ENCODE assay signal across 10 mouse cellular contexts in the genomic region with DNA sequence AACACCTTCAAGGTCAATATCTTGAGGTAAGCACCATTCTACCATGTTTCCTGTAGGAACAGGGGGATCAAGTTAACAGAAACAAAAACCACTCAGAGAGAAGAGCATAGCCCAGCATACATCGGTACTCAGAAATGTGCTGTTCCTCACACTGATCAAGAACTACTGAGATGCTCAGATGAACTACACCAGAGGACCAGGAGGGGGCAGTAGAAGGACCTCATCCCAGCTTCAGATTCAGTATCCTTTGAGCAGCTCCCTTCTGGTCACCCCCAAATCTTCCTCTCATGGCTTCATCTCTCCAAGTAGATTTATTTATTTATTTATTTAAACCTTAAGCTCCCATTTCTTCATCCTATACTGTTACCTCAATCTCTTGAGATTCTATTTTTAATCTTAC. TPM values are rescaled to one million over a fixed set of nuclear protein-coding genes. Genes with fewer than 3 reads are reported as not detected.
DNase-seq lines count a peak whose midpoint lies in the region; ATAC-seq lines count a peak whose summit lies in the region.
"Had no signal": no experiment of that assay in that cellular context is flagged by ENCODE, and none has a peak within 500 bp of the region (broad histone marks: within the 10 kb centered on the region; RNA-seq: fewer than 3 reads in every experiment).

No protein-coding gene starts in this region.

- H3K4me1 ChIP-seq in hindbrain, embryonic 14.5 days (replicated peaks; ENCODE audit: control insufficient read depth, insufficient read depth, low read length) = peaks cover 7% of the 10 kb centered on the region; the same call in 1 of the 2 replicates
- H3K4me1 ChIP-seq in hindbrain, embryonic 16.5 days (ENCODE audit: control insufficient read depth, insufficient read depth, low read depth, low read length) = peaks cover 5% of the 10 kb centered on the region
- H3K4me1 ChIP-seq: embryonic facial prominence, embryonic 13.5 days; limb, embryonic 12.5 days had no signal

- 62% methylated on average over 1 of the region's 1 CpGs for WGBS in hindbrain, embryonic 14.5 days
- WGBS in hindbrain, embryonic 16.5 days = 74% methylated on average over 1 of the region's 1 CpGs

- no peaks in the 10 kb centered on the region for H3K27me3 ChIP-seq in hindbrain, embryonic 14.5 days (ENCODE audit: control insufficient read depth, insufficient read depth, low read length)
- H3K27me3 ChIP-seq in hindbrain, embryonic 16.5 days (replicated peaks; ENCODE audit: control insufficient read depth, insufficient read depth, low read length) = no peaks in the 10 kb centered on the region
- H3K27me3 ChIP-seq: embryonic facial prominence, embryonic 13.5 days; limb, embryonic 12.5 days had no signal

- 0 out of 2 replicates have a peak, but pooled peaks have one; percentile 55 for ATAC-seq in hindbrain, embryonic 14.5 days (ENCODE audit: low FRiP score)
- ATAC-seq in hindbrain, embryonic 16.5 days = no peak
- peak; percentile 86; the same call in 1 of the 2 replicates for ATAC-seq in neutrophil, adult 5-6 weeks (ENCODE audit: extremely low read depth, insufficient number of reproducible peaks, low FRiP score, poor library complexity, severe bottlenecking)

- no peak overlapping the region for H3K27ac ChIP-seq in hindbrain, embryonic 14.5 days
- no peak overlapping the region for H3K27ac ChIP-seq in hindbrain, embryonic 16.5 days (ENCODE audit: low read depth, low read length)
- H3K27ac ChIP-seq: embryonic facial prominence, embryonic 13.5 days; limb, embryonic 12.5 days had no signal

- H3K36me3 ChIP-seq in hindbrain, embryonic 14.5 days (replicated peaks; ENCODE audit: control insufficient read depth, insufficient read depth) = peaks cover 16% of the 10 kb centered on the region
- no peaks in the 10 kb centered on the region; the same call in 1 of the 2 replicates for H3K36me3 ChIP-seq in hindbrain, embryonic 16.5 days (ENCODE audit: control insufficient read depth, insufficient read depth, low read length)

- H3K9ac ChIP-seq in hindbrain, embryonic 14.5 days = no peak overlapping the region
- no peak overlapping the region for H3K9ac ChIP-seq in hindbrain, embryonic 16.5 days (ENCODE audit: low read depth, low read length)
- H3K9ac ChIP-seq: embryonic facial prominence, embryonic 13.5 days; limb, embryonic 12.5 days had no signal

- H3K9me3 ChIP-seq in hindbrain, embryonic 14.5 days (ENCODE audit: control insufficient read depth, low read length) = no peaks in the 10 kb centered on the region
- H3K9me3 ChIP-seq in hindbrain, embryonic 16.5 days (ENCODE audit: control insufficient read depth, low read length) = no peaks in the 10 kb centered on the region
- H3K9me3 ChIP-seq: embryonic facial prominence, embryonic 13.5 days; limb, embryonic 12.5 days had no signal

- no peak overlapping the region for H3K4me2 ChIP-seq in hindbrain, embryonic 14.5 days (replicated peaks)
- H3K4me2 ChIP-seq in hindbrain, embryonic 16.5 days (ENCODE audit: low read length) = no peak overlapping the region
- H3K4me2 ChIP-seq: embryonic facial prominence, embryonic 13.5 days; limb, embryonic 12.5 days had no signal

- H3K4me3 ChIP-seq in hindbrain, embryonic 14.5 days (replicated peaks; ENCODE audit: low read length) = no peak overlapping the region
- no peak overlapping the region for H3K4me3 ChIP-seq in hindbrain, embryonic 16.5 days (ENCODE audit: low read length)
- H3K4me3 ChIP-seq: embryonic facial prominence, embryonic 13.5 days; limb, embryonic 12.5 days had no signal

- DNase-seq in hindbrain, embryonic 14.5 days (ENCODE audit: low spot score) = peak; percentile 46
- peak; percentile 84 for DNase-seq in CD4-positive, CD25-positive, alpha-beta regulatory T cell, adult 2 months (ENCODE audit: low read depth, low spot score)
- DNase-seq in R1 (ENCODE audit: low read depth, low spot score) = peak; percentile 62
- peak; percentile 45 for DNase-seq in embryo, embryonic 11 days
- peak; percentile 39 for DNase-seq in kidney, postnatal 14 days
- DNase-seq in gastrocnemius, postnatal 10 days = no peak

RNA-seq across cellular contexts. Expression of a gene that starts 12.2 kb away (rescaled TPM):
- polyA plus RNA-seq in hindbrain, embryonic 14.5 days (2014; fragmentation: Nextera tagmentation; extraction: Ambion mirVana) = 19.9 and 23.2 TPM in 2 replicates
- polyA plus RNA-seq in hindbrain, embryonic 16.5 days (2015; fragmentation: Nextera tagmentation; extraction: Ambion mirVana) = 12.8 and 16.7 TPM in 2 replicates
- 16.8 and 18.5 TPM in 2 replicates for total RNA-seq in neutrophil, adult 5-6 weeks (2017)
- 1 to 10 TPM; 3.7 to 3.8 TPM for total RNA-seq in gastrocnemius, postnatal 10 days (2021)

RNA-seq across cellular contexts. Expression of a gene that starts 15.1 kb away (rescaled TPM):
- 0.13 and 0.17 TPM in 2 replicates for polyA plus RNA-seq in hindbrain, embryonic 14.5 days (2014; fragmentation: Nextera tagmentation; extraction: Ambion mirVana)
- 0.31 and 0.37 TPM in 2 replicates for polyA plus RNA-seq in hindbrain, embryonic 16.5 days (2015; fragmentation: Nextera tagmentation; extraction: Ambion mirVana)
- not detected in 2 replicates for total RNA-seq in neutrophil, adult 5-6 weeks (2017)
- not detected for total RNA-seq in gastrocnemius, postnatal 10 days (2021)
- polyA plus RNA-seq: embryonic facial prominence, embryonic 13.5 days; limb, embryonic 12.5 days had no signal

RNA-seq across cellular contexts. Expression of a gene that starts 47.4 kb away (rescaled TPM):
- polyA plus RNA-seq in hindbrain, embryonic 14.5 days (2014; fragmentation: Nextera tagmentation; extraction: Ambion mirVana) = 78.7 and 85.7 TPM in 2 replicates
- polyA plus RNA-seq in hindbrain, embryonic 16.5 days (2015; fragmentation: Nextera tagmentation; extraction: Ambion mirVana) = 90.2 and 90.6 TPM in 2 replicates
- total RNA-seq in neutrophil, adult 5-6 weeks (2017) = 68.6 and 69.5 TPM in 2 replicates
- 10 to 100 TPM; 32.4 to 33.7 TPM for total RNA-seq in gastrocnemius, postnatal 10 days (2021)
